Mouse (Mus musculus) small intestine, adult 2 months (tissue): ENCODE data around the gene Dock4.

Experiments used
- CTCF ChIP-seq: fragments of 200-500 bp; IDR thresholded peaks from 2 replicates; pipeline ENCODE4 v1.5.1; 2012; ENCODE audit warnings: low read depth, mild to moderate bottlenecking, control low read depth, inconsistent platforms, low read length, moderate library complexity, mixed read lengths; ENCODE audit not compliant: insufficient replicate concordance, insufficient read length; ENCODE audit errors: extremely low read depth
- POLR2A ChIP-seq: fragments of 200-500 bp; IDR thresholded peaks from 2 replicates; pipeline ENCODE4 v1.6.1; 2012; ENCODE audit warnings: low read depth, mild to moderate bottlenecking, control low read depth, inconsistent platforms, low read length, moderate library complexity

GRCm38 (mm10) chr12:40595440-40595839, 149.7 kb downstream of the Dock4 start:
- TF ChIP-seq CTCF (no peak), POLR2A (no peak)
